In genomic region chr9:22164711-22165668, GRCm38 (mm10) we compare ENCODE assay signal across 9 mouse cellular contexts. TPM values are rescaled to one million over a fixed set of nuclear protein-coding genes. Genes with fewer than 3 reads are reported as not detected.
DNase-seq lines count a peak whose midpoint lies in the region; ATAC-seq and TF ChIP-seq lines count a peak whose summit lies in the region.
"Had no signal": no experiment of that assay in that cellular context is flagged by ENCODE, and none has a peak within 500 bp of the region (broad histone marks: within the 10 kb centered on the region; RNA-seq: fewer than 3 reads in every experiment).

No protein-coding gene starts in this region.

- H3K4me1 ChIP-seq in kidney, adult 2 months (ENCODE audit: control insufficient read depth, insufficient read depth, low read length): no peaks in the 10 kb centered on the region
- peaks cover 5% of the 10 kb centered on the region; the same call in 1 of the 2 replicates for H3K4me1 ChIP-seq in hindbrain, postnatal 0 days (ENCODE audit: insufficient read depth, low read length)
- no peaks in the 10 kb centered on the region for H3K4me1 ChIP-seq in limb, embryonic 13.5 days
- H3K4me1 ChIP-seq in midbrain, embryonic 14.5 days (ENCODE audit: control insufficient read depth, insufficient read depth, low read length): 0 out of 2 replicates have a peak, but pooled peaks cover 3% of the 10 kb centered on the region

- H3K9ac ChIP-seq in hindbrain, postnatal 0 days (replicated peaks; ENCODE audit: low read length): peak overlapping the region; percentile 75
- peak overlapping the region; percentile 81 for H3K9ac ChIP-seq in limb, embryonic 13.5 days
- H3K9ac ChIP-seq in midbrain, embryonic 14.5 days (replicated peaks; ENCODE audit: low read length): peak overlapping the region; percentile 76

- 4% methylated on average over 53 of the region's 54 CpGs for WGBS in kidney, adult 2 months
- 2% methylated on average over 53 of the region's 54 CpGs for WGBS in hindbrain, postnatal 0 days
- 2% methylated on average over 54 of the region's 54 CpGs for WGBS in limb, embryonic 13.5 days
- 1% methylated on average over 53 of the region's 54 CpGs for WGBS in midbrain, embryonic 14.5 days

- no peak for TF ChIP-seq POLR2A in kidney, adult 2 months (IDR thresholded peaks at IDR 0.05; ENCODE audit: low read depth, low read length)

- peak; percentile 99 for ATAC-seq in frontal cortex, adult (ENCODE audit: low TSS enrichment)
- peak; percentile 90 for ATAC-seq in hindbrain, postnatal 0 days
- peak; percentile 78 for ATAC-seq in limb, embryonic 13.5 days (ENCODE audit: low FRiP score, low read depth)
- ATAC-seq in midbrain, embryonic 14.5 days (ENCODE audit: low FRiP score, low TSS enrichment): peak; percentile 86
- ATAC-seq: Patski had no signal

- TF ChIP-seq CTCF in kidney, adult 2 months (conservative IDR thresholded peaks at IDR 0.05; ENCODE audit: insufficient read depth, insufficient read length, low read depth, low read length): no peak
- no peak; the same call in 1 of the 2 replicates for TF ChIP-seq CTCF in hindbrain, postnatal 0 days (IDR thresholded peaks at IDR 0.05; ENCODE audit: low read depth)

- H3K27ac ChIP-seq in kidney, adult 2 months (ENCODE audit: insufficient read depth, low read depth, low read length): no peak overlapping the region
- peak overlapping the region; percentile 76 for H3K27ac ChIP-seq in hindbrain, postnatal 0 days
- no peak overlapping the region for H3K27ac ChIP-seq in limb, embryonic 13.5 days
- H3K27ac ChIP-seq in midbrain, embryonic 14.5 days (replicated peaks; ENCODE audit: low read depth, low read length): peak overlapping the region; percentile 80

- no peaks in the 10 kb centered on the region for H3K9me3 ChIP-seq in hindbrain, postnatal 0 days (ENCODE audit: low read length)
- peaks cover 4% of the 10 kb centered on the region; the same call in 1 of the 2 replicates for H3K9me3 ChIP-seq in limb, embryonic 13.5 days
- H3K9me3 ChIP-seq in midbrain, embryonic 14.5 days (ENCODE audit: control insufficient read depth, low read length): no peaks in the 10 kb centered on the region

- peak overlapping the region; percentile 57 for H3K4me3 ChIP-seq in kidney, adult 2 months (ENCODE audit: insufficient read depth, low read depth, low read length)
- peak overlapping the region; percentile 60 for H3K4me3 ChIP-seq in hindbrain, postnatal 0 days (ENCODE audit: low read length)
- H3K4me3 ChIP-seq in limb, embryonic 13.5 days: peak overlapping the region; percentile 65
- peak overlapping the region; percentile 60 for H3K4me3 ChIP-seq in midbrain, embryonic 14.5 days (replicated peaks; ENCODE audit: low read depth, low read length)

- H3K27me3 ChIP-seq in kidney, adult 2 months (replicated peaks; ENCODE audit: control insufficient read depth, insufficient read depth, low read length): no peaks in the 10 kb centered on the region
- no peaks in the 10 kb centered on the region for H3K27me3 ChIP-seq in hindbrain, postnatal 0 days (ENCODE audit: insufficient read depth, low read length)
- H3K27me3 ChIP-seq in limb, embryonic 13.5 days: peaks cover 3% of the 10 kb centered on the region; the same call in 1 of the 2 replicates
- no peaks in the 10 kb centered on the region for H3K27me3 ChIP-seq in midbrain, embryonic 14.5 days (ENCODE audit: control insufficient read depth, insufficient read depth, low read length)
- H3K27me3 ChIP-seq: Patski had no signal

- no peak for DNase-seq in kidney, adult 2 months
- DNase-seq in kidney, adult 11 months: no peak
- peak; percentile 60 to 64 for DNase-seq in cerebellum, adult 18-20 months
- DNase-seq in hindbrain, postnatal 0 days (ENCODE audit: low spot score): peak; percentile 80
- peak; percentile 86 for DNase-seq in midbrain, embryonic 14.5 days
- DNase-seq in telencephalon, adult 2 months (ENCODE audit: low read depth, low spot score): peak; percentile 51

- no peaks in the 10 kb centered on the region for H3K36me3 ChIP-seq in kidney, adult 2 months (ENCODE audit: control insufficient read depth, insufficient read depth, low read length)
- H3K36me3 ChIP-seq in hindbrain, postnatal 0 days (ENCODE audit: insufficient read depth, low read length): no peaks in the 10 kb centered on the region
- H3K36me3 ChIP-seq in limb, embryonic 13.5 days: no peaks in the 10 kb centered on the region
- no peaks in the 10 kb centered on the region for H3K36me3 ChIP-seq in midbrain, embryonic 14.5 days (ENCODE audit: control insufficient read depth, insufficient read depth, low read length)

- peak overlapping the region; percentile 94 for H3K4me2 ChIP-seq in hindbrain, postnatal 0 days (ENCODE audit: low read depth, low read length)
- H3K4me2 ChIP-seq in limb, embryonic 13.5 days (replicated peaks): peak overlapping the region; percentile 95
- H3K4me2 ChIP-seq in midbrain, embryonic 14.5 days (ENCODE audit: low read length): peak overlapping the region; percentile 87

RNA-seq across cellular contexts. Expression of gene Pigyl, which starts 8.3 kb away (rescaled TPM):
- 71.4 and 76.5 TPM in 2 replicates for polyA plus RNA-seq in kidney, adult 2 months (2012; rRNA removed)
- total RNA-seq in hindbrain, postnatal 0 days (2014; rRNA removed): 20.5 and 37.1 TPM in 2 replicates
- polyA plus RNA-seq in hindbrain, postnatal 0 days (2015; fragmentation: Nextera tagmentation; extraction: Ambion mirVana): 109 and 111 TPM in 2 replicates
- 70.2 and 76.8 TPM in 2 replicates for polyA plus RNA-seq in limb, embryonic 13.5 days (2015; fragmentation: Nextera tagmentation; extraction: Ambion mirVana)
- 94.1 and 96.4 TPM in 2 replicates for polyA plus RNA-seq in midbrain, embryonic 14.5 days (2014; fragmentation: Nextera tagmentation; extraction: Ambion mirVana)

RNA-seq across cellular contexts. Expression of gene Zfp872, which starts 22.9 kb away (rescaled TPM):
- not detected in 2 replicates for polyA plus RNA-seq in kidney, adult 2 months (2012; rRNA removed)
- total RNA-seq in hindbrain, postnatal 0 days (2014; rRNA removed): 0.26 TPM in 1 of 2 replicates, not detected in the other
- 0.24 and 0.33 TPM in 2 replicates for polyA plus RNA-seq in hindbrain, postnatal 0 days (2015; fragmentation: Nextera tagmentation; extraction: Ambion mirVana)
- 0.06 and 0.11 TPM in 2 replicates for polyA plus RNA-seq in limb, embryonic 13.5 days (2015; fragmentation: Nextera tagmentation; extraction: Ambion mirVana)
- 0.07 and 0.55 TPM in 2 replicates for polyA plus RNA-seq in midbrain, embryonic 14.5 days (2014; fragmentation: Nextera tagmentation; extraction: Ambion mirVana)
- polyA plus RNA-seq: Patski had no signal

RNA-seq across cellular contexts. Expression of gene Acp5, which starts 29.5 kb away (rescaled TPM):
- 166 and 178 TPM in 2 replicates for polyA plus RNA-seq in kidney, adult 2 months (2012; rRNA removed)
- 0.18 and 1.8 TPM in 2 replicates for total RNA-seq in hindbrain, postnatal 0 days (2014; rRNA removed)
- 0.63 and 1.2 TPM in 2 replicates for polyA plus RNA-seq in hindbrain, postnatal 0 days (2015; fragmentation: Nextera tagmentation; extraction: Ambion mirVana)
- polyA plus RNA-seq in limb, embryonic 13.5 days (2015; fragmentation: Nextera tagmentation; extraction: Ambion mirVana): 6.5 and 8.4 TPM in 2 replicates
- 0.79 TPM in 1 of 2 replicates, not detected in the other for polyA plus RNA-seq in midbrain, embryonic 14.5 days (2014; fragmentation: Nextera tagmentation; extraction: Ambion mirVana)
- polyA plus RNA-seq: Patski had no signal

RNA-seq across cellular contexts. Expression of gene Elof1, which starts 48.0 kb away (rescaled TPM):
- polyA plus RNA-seq in kidney, adult 2 months (2012; rRNA removed): 163 and 174 TPM in 2 replicates
- total RNA-seq in hindbrain, postnatal 0 days (2014; rRNA removed): 142 and 165 TPM in 2 replicates
- 171 and 178 TPM in 2 replicates for polyA plus RNA-seq in hindbrain, postnatal 0 days (2015; fragmentation: Nextera tagmentation; extraction: Ambion mirVana)
- polyA plus RNA-seq in limb, embryonic 13.5 days (2015; fragmentation: Nextera tagmentation; extraction: Ambion mirVana): 190 and 191 TPM in 2 replicates
- 182 and 196 TPM in 2 replicates for polyA plus RNA-seq in midbrain, embryonic 14.5 days (2014; fragmentation: Nextera tagmentation; extraction: Ambion mirVana)

Comparison
In these comparisons a context has a peak if more than half of its experiments do, and no peak if none do; other contexts are left out.
1. DNase-seq: peak in cerebellum, adult 18-20 months (2 of 2), hindbrain, postnatal 0 days (single experiment), midbrain, embryonic 14.5 days (single experiment) and telencephalon, adult 2 months (single experiment); none in kidney, adult 2 months (single experiment) and kidney, adult 11 months (single experiment).
2. H3K27ac ChIP-seq: peak in hindbrain, postnatal 0 days (single experiment) and midbrain, embryonic 14.5 days (single experiment); none in kidney, adult 2 months (single experiment) and limb, embryonic 13.5 days (single experiment).
3. RNA of gene Acp5, which starts 29.5 kb away (polyA plus RNA-seq): 166 to 178 TPM in kidney, adult 2 months; 6.5 to 8.4 TPM in limb, embryonic 13.5 days, 0.79 TPM in midbrain, embryonic 14.5 days and 0.63 to 1.2 TPM in hindbrain, postnatal 0 days; every median in the first group is over 10 times any median in the second.
4. Peak in every context shown above with its lines, with median percentiles within 50 percentile points of each other: H3K4me3 ChIP-seq, ATAC-seq, H3K4me2 ChIP-seq and H3K9ac ChIP-seq.